Mouse (Mus musculus) stomach, adult 2 months (tissue): Measurements from ENCODE around the gene Amn1. TPM values are rescaled to one million over a fixed set of nuclear protein-coding genes. Genes with fewer than 3 reads are reported as not detected.

ENCODE experiments used
- polyA plus RNA-seq: library from polyadenylated mRNA; depleted of rRNA; stranded (reverse); fragments of >200 nt; gene quantifications from 2 replicates; pipeline ENCODE4 v1.2.3, GENCODE M21; 2012; rRNA removed

Amn1 gene
- 1.4 and 4.0 TPM in 2 replicates for polyA plus RNA-seq

DNA sequence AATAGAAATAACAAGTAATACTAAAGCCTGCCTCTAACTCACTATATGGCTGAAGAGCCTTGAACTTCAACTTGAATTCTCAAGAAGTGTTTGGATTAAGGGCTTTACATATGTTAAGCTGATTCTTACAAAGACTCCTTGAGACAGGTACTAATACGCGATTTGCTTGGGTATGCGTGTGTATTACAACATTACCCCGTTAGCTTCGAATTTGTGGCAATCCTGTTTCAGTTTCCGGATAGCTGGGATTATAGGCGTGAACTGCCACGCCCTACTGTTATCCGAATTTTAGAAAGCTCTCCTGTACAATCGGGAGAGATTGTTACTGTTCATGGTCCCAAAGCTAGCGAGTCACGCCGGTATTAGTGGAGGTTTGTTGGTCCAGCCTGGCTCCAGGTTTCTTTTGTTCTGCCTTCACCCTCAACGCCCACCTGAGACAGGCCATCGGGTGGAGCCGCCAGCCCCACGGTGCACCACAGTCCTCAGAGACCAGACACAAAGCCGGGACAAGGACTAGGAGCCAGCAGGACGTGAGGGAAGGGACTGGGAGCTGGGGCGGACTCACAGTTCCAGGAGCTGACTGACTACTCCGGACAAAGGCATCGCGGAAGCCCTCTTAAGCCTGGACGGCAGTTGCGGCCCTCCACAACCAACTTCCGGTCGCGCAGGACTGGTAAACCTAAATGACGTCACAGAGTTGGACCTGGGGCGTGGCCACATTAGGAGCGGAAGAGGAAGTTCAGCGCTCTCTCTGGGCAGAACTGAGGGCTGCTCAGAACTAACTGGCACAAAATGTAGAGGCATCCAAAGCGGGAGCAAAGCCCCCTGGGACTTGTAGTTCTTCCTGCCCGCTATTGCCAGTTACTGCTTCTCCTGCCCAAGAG, at the start of gene Amn1:
Gene Amn1 (minus strand): TSS at position 672 of the 884 bp plus-strand sequence.

GRCm38 (mm10) chr6:149139471-149139870, 49.0 kb downstream of the Amn1 start, which contains the start of gene Etfbkmt:
TSS of gene Etfbkmt (plus strand) at chr6:149139849.

GRCm38 (mm10) chr6:149129870-149130269, 58.6 kb downstream of the Amn1 start, which contains the start of gene Gm10203:
TSS of gene Gm10203 (plus strand) at chr6:149130170.

Other genes starting within 250 kb of the Amn1 start
- 0.20 and 0.41 TPM in 2 replicates for gene Sinhcaf, start 242.2 kb downstream of the Amn1 start, polyA plus RNA-seq
- gene Dennd5b, start 87.0 kb downstream of the Amn1 start, polyA plus RNA-seq: 0.70 and 1.2 TPM in 2 replicates
- gene Gm10203, start 58.5 kb downstream of the Amn1 start, polyA plus RNA-seq: not detected in 2 replicates
- 0.44 and 0.67 TPM in 2 replicates for gene Etfbkmt, start 48.9 kb downstream of the Amn1 start, polyA plus RNA-seq
- 1.1 and 1.5 TPM in 2 replicates for gene Resf1, start 120.7 kb upstream of the Amn1 start, polyA plus RNA-seq
- 0.60 and 0.66 TPM in 2 replicates for gene Bicd1, start 220.2 kb upstream of the Amn1 start, polyA plus RNA-seq